Mouse (Mus musculus): ENCODE data around the gene Samd4. TPM values are rescaled to one million over a fixed set of nuclear protein-coding genes. Genes with fewer than 3 reads are reported as not detected.

Samd4 gene
- total RNA-seq (2023), result 1.1 TPM

DNA sequence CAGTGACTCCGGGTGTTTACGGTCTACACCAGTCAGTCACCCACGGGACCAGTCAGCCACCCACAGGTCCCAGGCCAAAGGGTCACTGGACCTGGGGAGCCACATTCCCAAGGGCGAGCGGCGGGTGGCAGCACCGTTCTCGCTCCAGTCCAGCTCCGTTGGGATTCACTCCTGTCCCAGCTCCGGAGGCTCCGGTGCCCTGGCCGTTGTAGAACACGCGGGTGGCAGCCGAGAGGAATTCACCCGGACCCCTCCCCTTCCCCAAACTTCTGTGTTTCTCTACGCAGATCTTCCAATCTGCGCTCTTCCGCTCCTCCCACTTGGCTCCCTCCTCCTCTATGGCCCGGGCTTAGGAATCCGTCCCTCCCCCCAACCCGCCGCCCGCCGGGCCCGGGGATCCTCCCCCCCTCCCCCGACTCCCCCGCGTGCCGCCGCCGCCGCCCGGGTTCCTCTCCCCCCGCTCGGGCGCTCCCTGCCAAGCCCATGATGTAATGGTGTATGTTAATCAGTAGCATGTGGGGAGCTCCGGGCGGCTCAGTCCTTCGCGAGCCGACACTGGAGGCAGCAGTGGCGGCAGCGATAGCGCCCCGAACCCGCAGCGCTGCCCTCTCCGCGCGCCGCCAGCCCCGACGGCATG lies at the start of gene Samd4:
Gene Samd4 (plus strand): TSS at position 424 of the 637 bp plus-strand sequence.

Other genes starting within 250 kb of the Samd4 start
- gene Cdkn3, start 122.3 kb upstream of the Samd4 start, total RNA-seq (2023), result not detected
- 25.3 TPM for gene Cnih1, start 94.4 kb upstream of the Samd4 start, total RNA-seq (2023)
- gene Gmfb, start 60.6 kb upstream of the Samd4 start, total RNA-seq (2023), result 113 TPM
- 17.3 TPM for gene Cgrrf1, start 50.7 kb upstream of the Samd4 start, total RNA-seq (2023)

Data from CD4-positive naive resting alpha-beta T cell, adult 76 days (primary cell).